Mouse (Mus musculus): ENCODE data around the gene Ovol3.

DNA sequence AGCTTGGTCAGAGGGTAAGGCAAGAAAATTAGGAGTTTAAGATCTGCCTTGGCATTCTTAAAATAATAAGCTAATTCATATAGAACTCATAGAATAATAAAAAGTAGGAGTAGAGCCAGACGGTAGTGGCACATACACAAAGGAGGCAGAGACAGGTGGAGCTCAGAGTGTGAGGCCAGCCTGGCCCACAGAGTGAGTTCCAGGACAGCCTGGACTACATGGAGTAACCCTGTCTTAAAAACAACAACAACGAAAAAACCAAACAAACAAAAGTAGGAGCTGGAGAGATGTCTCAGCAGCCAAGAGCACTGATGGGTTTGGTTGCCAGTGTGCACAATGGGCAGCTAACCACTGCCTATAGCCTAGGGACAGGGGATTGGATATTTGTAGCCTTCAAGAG lies 18.2 kb downstream of the Ovol3 start:
- no peak for TF ChIP-seq CTCF (IDR thresholded peaks at IDR 0.05; ENCODE audit: borderline replicate concordance, control insufficient read depth, extremely low read depth, insufficient read depth, low read length, poor library complexity)
- no peak for TF ChIP-seq POLR2A (IDR thresholded peaks at IDR 0.05; ENCODE audit: control insufficient read depth, extremely low read depth, insufficient read depth, low read length, poor library complexity)
